ENCODE assay signal across 11 mouse cellular contexts in the genomic region with DNA sequence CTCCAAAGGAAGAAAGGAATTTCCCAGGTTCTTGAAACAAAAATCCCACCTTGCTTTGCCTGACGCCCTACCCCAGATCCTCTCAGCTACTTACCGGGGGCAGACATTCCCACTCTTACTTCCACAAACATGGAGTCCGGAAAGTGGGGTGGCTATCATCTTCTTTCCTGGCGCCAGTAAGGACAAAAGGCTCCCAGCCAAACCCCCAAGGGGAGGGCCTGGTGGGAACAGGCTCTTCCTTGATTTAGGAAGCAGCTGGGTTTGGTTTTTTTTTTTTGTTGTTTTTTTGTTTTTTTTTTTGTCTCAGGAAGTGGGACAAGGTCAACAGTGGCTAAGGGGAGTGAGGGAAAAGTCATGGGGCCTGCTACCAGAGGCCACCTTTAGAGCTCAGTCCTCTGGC. TPM values are rescaled to one million over a fixed set of nuclear protein-coding genes. Genes with fewer than 3 reads are reported as not detected.
A peak's percentile ranks its signal among the peaks of the same experiment; 100 is the strongest.
DNase-seq lines count a peak whose midpoint lies in the region; ATAC-seq lines count a peak whose summit lies in the region.
"Had no signal": no experiment of that assay in that cellular context is flagged by ENCODE, and none has a peak within 500 bp of the region (broad histone marks: within the 10 kb centered on the region; RNA-seq: fewer than 3 reads in every experiment).

No protein-coding gene starts in this region.

- DNase-seq in kidney, adult 11 months, result peak; percentile 77
- peak; percentile 78 to 92 for DNase-seq in kidney, postnatal 25 days
- DNase-seq in urinary bladder, postnatal 25 days (ENCODE audit: low spot score), result no peak
- DNase-seq in layer of hippocampus, postnatal 10 days (ENCODE audit: low spot score in 2 of 2), result no peak

- no peak overlapping the region for H3K4me3 ChIP-seq in kidney, embryonic 14.5 days (ENCODE audit: low read length)
- H3K4me3 ChIP-seq in heart, embryonic 13.5 days, result no peak overlapping the region
- H3K4me3 ChIP-seq in stomach, embryonic 15.5 days (replicated peaks), result no peak overlapping the region
- H3K4me3 ChIP-seq: neural tube, embryonic 13.5 days had no signal

- H3K27me3 ChIP-seq in kidney, embryonic 14.5 days (ENCODE audit: control insufficient read depth, insufficient read depth, low read length), result no peaks in the 10 kb centered on the region
- H3K27me3 ChIP-seq in heart, embryonic 13.5 days (replicated peaks), result no peaks in the 10 kb centered on the region
- no peaks in the 10 kb centered on the region for H3K27me3 ChIP-seq in stomach, embryonic 15.5 days (replicated peaks)
- H3K27me3 ChIP-seq: neural tube, embryonic 13.5 days had no signal

- no peaks in the 10 kb centered on the region for H3K9me3 ChIP-seq in kidney, embryonic 14.5 days (ENCODE audit: control insufficient read depth, low read length)
- H3K9me3 ChIP-seq in heart, embryonic 13.5 days, result no peaks in the 10 kb centered on the region
- no peaks in the 10 kb centered on the region for H3K9me3 ChIP-seq in stomach, embryonic 15.5 days
- H3K9me3 ChIP-seq: neural tube, embryonic 13.5 days had no signal

- 45% methylated on average over 4 of the region's 4 CpGs for WGBS in kidney, embryonic 14.5 days
- WGBS in heart, embryonic 13.5 days, result 42% methylated on average over 4 of the region's 4 CpGs
- WGBS in stomach, embryonic 15.5 days, result 56% methylated on average over 4 of the region's 4 CpGs

- no peak overlapping the region for H3K27ac ChIP-seq in kidney, embryonic 14.5 days (ENCODE audit: low read depth, low read length)
- H3K27ac ChIP-seq in heart, embryonic 13.5 days (replicated peaks), result peak overlapping the region; percentile 80
- H3K27ac ChIP-seq in stomach, embryonic 15.5 days, result 0 out of 2 replicates have a peak overlapping the region, but pooled peaks have one; percentile 31
- H3K27ac ChIP-seq: neural tube, embryonic 13.5 days had no signal

- no peak overlapping the region for H3K9ac ChIP-seq in kidney, embryonic 14.5 days (ENCODE audit: low read depth, low read length)
- H3K9ac ChIP-seq in heart, embryonic 13.5 days, result no peak overlapping the region; the same call in 1 of the 2 replicates
- H3K9ac ChIP-seq in stomach, embryonic 15.5 days, result no peak overlapping the region
- H3K9ac ChIP-seq: neural tube, embryonic 13.5 days had no signal

- H3K4me2 ChIP-seq in kidney, embryonic 14.5 days (replicated peaks; ENCODE audit: low read depth, low read length), result no peak overlapping the region
- peak overlapping the region; percentile 16; the same call in 1 of the 2 replicates for H3K4me2 ChIP-seq in heart, embryonic 13.5 days
- no peak overlapping the region for H3K4me2 ChIP-seq in stomach, embryonic 15.5 days
- H3K4me2 ChIP-seq: neural tube, embryonic 13.5 days had no signal

- no peak for ATAC-seq in kidney, embryonic 14.5 days (ENCODE audit: low FRiP score, low TSS enrichment)
- ATAC-seq in heart, embryonic 13.5 days (ENCODE audit: extremely low read depth, insufficient number of reproducible peaks, low FRiP score, low TSS enrichment), result 0 out of 2 replicates have a peak, but pooled peaks have one; percentile 3
- ATAC-seq in stomach, embryonic 15.5 days (ENCODE audit: insufficient read depth, low FRiP score, low read depth), result no peak
- no peak for ATAC-seq in erythroid progenitor cell, adult 5-6 weeks (replicated peaks; ENCODE audit: low FRiP score, poor library complexity, severe bottlenecking)

- H3K4me1 ChIP-seq in kidney, embryonic 14.5 days (ENCODE audit: control insufficient read depth, insufficient read depth, low read length), result peaks cover 8% of the 10 kb centered on the region; the same call in 1 of the 2 replicates
- H3K4me1 ChIP-seq in heart, embryonic 13.5 days, result peaks cover 6% of the 10 kb centered on the region; the same call in 1 of the 2 replicates
- H3K4me1 ChIP-seq in stomach, embryonic 15.5 days, result 0 out of 2 replicates have a peak, but pooled peaks cover 2% of the 10 kb centered on the region
- H3K4me1 ChIP-seq: neural tube, embryonic 13.5 days had no signal

- no peaks in the 10 kb centered on the region for H3K36me3 ChIP-seq in kidney, embryonic 14.5 days (ENCODE audit: control insufficient read depth, insufficient read depth, low read length)
- H3K36me3 ChIP-seq in heart, embryonic 13.5 days, result no peaks in the 10 kb centered on the region
- H3K36me3 ChIP-seq in stomach, embryonic 15.5 days, result no peaks in the 10 kb centered on the region
- H3K36me3 ChIP-seq: neural tube, embryonic 13.5 days had no signal

RNA-seq across cellular contexts. Expression of a gene that starts 10.2 kb away (rescaled TPM):
- 0.38 and 0.43 TPM in 2 replicates for polyA plus RNA-seq in kidney, embryonic 14.5 days (2014; fragmentation: Nextera tagmentation; extraction: Ambion mirVana)
- 2.7 and 2.9 TPM in 2 replicates for polyA plus RNA-seq in heart, embryonic 13.5 days (2015; fragmentation: Nextera tagmentation; extraction: Ambion mirVana)
- polyA plus RNA-seq in stomach, embryonic 15.5 days (2015; fragmentation: Nextera tagmentation; extraction: Ambion mirVana), result 2.0 and 2.2 TPM in 2 replicates
- total RNA-seq in erythroid progenitor cell, adult 5-6 weeks (2015; ENCODE audit: low replicate concordance), result 0.42 and 3.6 TPM in 2 replicates
- total RNA-seq in erythroid progenitor cell, adult 5-6 weeks (2017; ENCODE audit: low replicate concordance), result 0.23 and 0.64 TPM in 2 replicates
- total RNA-seq in layer of hippocampus, postnatal 10 days (2021), result under 1 TPM in 1 of 2 experiments, not detected in 1; 0.14 TPM
- total RNA-seq: hematopoietic stem cell, adult 5-6 weeks had no signal

RNA-seq across cellular contexts. Expression of a gene that starts 23.3 kb away (rescaled TPM):
- 5.1 and 8.4 TPM in 2 replicates for polyA plus RNA-seq in kidney, embryonic 14.5 days (2014; fragmentation: Nextera tagmentation; extraction: Ambion mirVana)
- 2.9 and 3.8 TPM in 2 replicates for polyA plus RNA-seq in heart, embryonic 13.5 days (2015; fragmentation: Nextera tagmentation; extraction: Ambion mirVana)
- 7.2 and 9.0 TPM in 2 replicates for polyA plus RNA-seq in stomach, embryonic 15.5 days (2015; fragmentation: Nextera tagmentation; extraction: Ambion mirVana)
- not detected in 2 replicates for total RNA-seq in erythroid progenitor cell, adult 5-6 weeks (2015; ENCODE audit: low replicate concordance)
- not detected in 2 replicates for total RNA-seq in erythroid progenitor cell, adult 5-6 weeks (2017; ENCODE audit: low replicate concordance)
- 10 to 100 TPM; 70.1 to 79.5 TPM for total RNA-seq in layer of hippocampus, postnatal 10 days (2021)

RNA-seq across cellular contexts. Expression of a gene that starts 36.8 kb away (rescaled TPM):
- 6.9 and 10.3 TPM in 2 replicates for polyA plus RNA-seq in kidney, embryonic 14.5 days (2014; fragmentation: Nextera tagmentation; extraction: Ambion mirVana)
- polyA plus RNA-seq in heart, embryonic 13.5 days (2015; fragmentation: Nextera tagmentation; extraction: Ambion mirVana), result 10.6 and 11.0 TPM in 2 replicates
- 6.8 and 8.8 TPM in 2 replicates for polyA plus RNA-seq in stomach, embryonic 15.5 days (2015; fragmentation: Nextera tagmentation; extraction: Ambion mirVana)
- 37.5 and 39.0 TPM in 2 replicates for total RNA-seq in erythroid progenitor cell, adult 5-6 weeks (2015; ENCODE audit: low replicate concordance)
- total RNA-seq in erythroid progenitor cell, adult 5-6 weeks (2017; ENCODE audit: low replicate concordance), result 32.9 and 39.0 TPM in 2 replicates
- total RNA-seq in layer of hippocampus, postnatal 10 days (2021), result 100 to 1,000 TPM; 103 to 110 TPM

RNA-seq across cellular contexts. Expression of a gene that starts 49.6 kb away (rescaled TPM):
- not detected in 2 replicates for polyA plus RNA-seq in kidney, embryonic 14.5 days (2014; fragmentation: Nextera tagmentation; extraction: Ambion mirVana)
- not detected in 2 replicates for polyA plus RNA-seq in heart, embryonic 13.5 days (2015; fragmentation: Nextera tagmentation; extraction: Ambion mirVana)
- polyA plus RNA-seq in stomach, embryonic 15.5 days (2015; fragmentation: Nextera tagmentation; extraction: Ambion mirVana), result 4.8 and 7.6 TPM in 2 replicates
- not detected in 2 replicates for total RNA-seq in erythroid progenitor cell, adult 5-6 weeks (2015; ENCODE audit: low replicate concordance)
- total RNA-seq in erythroid progenitor cell, adult 5-6 weeks (2017; ENCODE audit: low replicate concordance), result not detected in 2 replicates
- total RNA-seq in layer of hippocampus, postnatal 10 days (2021), result not detected
- total RNA-seq: hematopoietic stem cell, adult 5-6 weeks had no signal
- polyA plus RNA-seq: limb, embryonic 14.5 days; neural tube, embryonic 13.5 days had no signal

RNA-seq across cellular contexts. Expression of a gene that starts 56.1 kb away (rescaled TPM):
- polyA plus RNA-seq in kidney, embryonic 14.5 days (2014; fragmentation: Nextera tagmentation; extraction: Ambion mirVana), result not detected in 2 replicates
- polyA plus RNA-seq in heart, embryonic 13.5 days (2015; fragmentation: Nextera tagmentation; extraction: Ambion mirVana), result 1.2 TPM in 1 of 2 replicates, not detected in the other
- 65.1 and 89.6 TPM in 2 replicates for polyA plus RNA-seq in stomach, embryonic 15.5 days (2015; fragmentation: Nextera tagmentation; extraction: Ambion mirVana)
- total RNA-seq in erythroid progenitor cell, adult 5-6 weeks (2015; ENCODE audit: low replicate concordance), result not detected in 2 replicates
- total RNA-seq in erythroid progenitor cell, adult 5-6 weeks (2017; ENCODE audit: low replicate concordance), result not detected in 2 replicates
- not detected for total RNA-seq in layer of hippocampus, postnatal 10 days (2021)
- total RNA-seq: hematopoietic stem cell, adult 5-6 weeks had no signal
- polyA plus RNA-seq: limb, embryonic 14.5 days; neural tube, embryonic 13.5 days had no signal

Comparison
In these comparisons a context has a peak if more than half of its experiments do, and no peak if none do; other contexts are left out.
1. DNase-seq: peak in kidney, adult 11 months (single experiment) and kidney, postnatal 25 days (2 of 2); none in urinary bladder, postnatal 25 days (single experiment) and layer of hippocampus, postnatal 10 days (0 of 2).